Mouse (Mus musculus) neural tube, embryonic 13.5 days (tissue): ENCODE results near the gene Inpp5a. TPM values are rescaled to one million over a fixed set of nuclear protein-coding genes. Genes with fewer than 3 reads are reported as not detected.

Source experiments
- ATAC-seq: fragments of 200-750 bp; cut with Nextera tagmentation; 2 replicates; pipeline ENCODE4 v1.8.0; 2017; ENCODE audit warnings: low read depth, mild to moderate bottlenecking, moderate TSS enrichment, moderate library complexity
- H3K27ac ChIP-seq: fragments of 300-500 bp; sonication (generic); replicated peaks from 2 replicates; pipeline ENCODE4 v1.5.1; 2015; ENCODE audit warnings: moderate library complexity, mild to moderate bottlenecking, inconsistent platforms
- H3K27me3 ChIP-seq: fragments of 300-500 bp; sonication (generic); 2 replicates; pipeline ENCODE4 v1.6.1; 2015; ENCODE audit warnings: mild to moderate bottlenecking, inconsistent platforms
- H3K36me3 ChIP-seq: fragments of 300-500 bp; sonication (generic); 2 replicates; pipeline ENCODE4 v1.6.1; 2015; ENCODE audit warnings: mild to moderate bottlenecking, inconsistent platforms
- H3K4me1 ChIP-seq: fragments of 300-500 bp; sonication (generic); replicated peaks from 2 replicates; pipeline ENCODE4 v1.6.1; 2015; ENCODE audit warnings: inconsistent platforms
- H3K4me2 ChIP-seq: fragments of 300-500 bp; sonication (generic); 2 replicates; pipeline ENCODE4 v1.6.1; 2015; ENCODE audit warnings: inconsistent platforms, mild to moderate bottlenecking, moderate library complexity
- H3K4me3 ChIP-seq: fragments of 300-500 bp; sonication (generic); 2 replicates; pipeline ENCODE4 v1.5.1; 2015; ENCODE audit warnings: mild to moderate bottlenecking, inconsistent platforms
- H3K9ac ChIP-seq: fragments of 300-500 bp; sonication (generic); 2 replicates; pipeline ENCODE4 v1.6.1; 2015; ENCODE audit warnings: moderate library complexity, mild to moderate bottlenecking, inconsistent platforms
- H3K9me3 ChIP-seq: fragments of 300-500 bp; sonication (generic); 2 replicates; pipeline ENCODE4 v1.6.1; 2016; ENCODE audit warnings: inconsistent platforms
- WGBS: fragments of 180-500 bp; shearing (Covaris S2); methylation state at CpG from one replicate; pipeline ENCODE4 v1.1.7; 2015; 5-methylcytosine and 5-hydroxymethylcytosine counted together
- polyA plus RNA-seq: library from polyadenylated mRNA; unstranded; fragments of >200 nt; fragmentation: Nextera tagmentation; extraction: Ambion mirVana; gene quantifications from 2 replicates; pipeline ENCODE4 v1.2.1, GENCODE M21; 2015

Inpp5a gene
- 15.5 and 17.6 TPM in 2 replicates for polyA plus RNA-seq

DNA sequence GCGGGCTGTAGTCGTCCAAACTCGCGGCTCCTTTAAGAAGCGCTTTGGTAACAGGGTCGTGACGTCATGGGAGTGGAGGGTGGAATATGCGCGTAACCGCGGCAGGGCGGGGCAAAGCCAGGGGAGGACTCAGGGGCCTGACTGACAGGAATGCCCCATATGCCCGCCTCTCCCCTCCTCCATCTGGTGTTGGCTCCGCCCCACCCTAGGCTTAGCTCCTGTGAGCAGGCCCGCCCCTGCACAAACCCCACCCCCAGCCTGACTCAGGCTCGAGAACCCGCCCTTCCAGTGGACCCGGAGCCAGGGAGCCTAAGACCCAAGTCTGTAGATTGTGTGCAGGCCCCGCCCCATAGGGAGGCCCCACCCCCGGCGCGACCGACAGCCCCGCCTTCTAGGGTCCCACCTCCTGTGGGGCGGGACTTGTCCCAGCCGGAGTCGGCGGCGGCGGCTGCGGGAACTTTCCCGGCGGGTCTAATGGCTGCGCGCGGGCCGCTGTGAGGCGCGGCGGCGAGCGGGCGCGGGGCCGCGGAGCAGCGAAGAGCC lies at the start of gene Inpp5a:
Inpp5a (plus strand) TSS at position 440 of the 543 bp plus-strand sequence.
- H3K9ac ChIP-seq = peak within 1 kb of the TSS; percentile 93
- peak; percentile 97 for ATAC-seq

DNA sequence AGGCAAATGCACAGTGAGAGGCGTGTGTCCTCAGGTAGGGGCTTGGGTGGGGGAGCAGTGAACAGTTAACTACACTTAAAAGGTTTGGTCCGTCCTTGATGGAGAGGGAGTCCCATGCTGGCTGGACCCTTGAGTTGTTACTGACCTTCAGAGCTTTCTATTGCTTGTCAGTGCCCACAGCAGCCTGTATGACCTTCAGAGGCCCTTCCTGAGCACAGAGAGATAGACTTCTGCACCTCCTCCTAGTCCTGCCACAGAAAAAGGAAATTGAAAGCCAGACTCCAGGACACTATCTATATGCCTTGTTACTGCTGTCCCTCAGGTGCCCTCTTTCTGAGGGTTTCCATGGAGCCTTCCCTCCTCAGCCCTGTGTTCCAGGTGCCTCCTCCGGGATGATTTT lies 49.7 kb upstream of the Inpp5a start:
- no peaks in the 10 kb centered on the region for H3K27me3 ChIP-seq
- no peak overlapping the region for H3K27ac ChIP-seq
- no peaks in the 10 kb centered on the region for H3K36me3 ChIP-seq
- H3K4me1 ChIP-seq = no peaks in the 10 kb centered on the region; the same call in 1 of the 2 replicates
- WGBS = 82% methylated on average over 3 of the region's 3 CpGs
- H3K4me2 ChIP-seq = no peak overlapping the region
- no peak overlapping the region for H3K4me3 ChIP-seq
- no peak for ATAC-seq
- no peaks in the 10 kb centered on the region for H3K9me3 ChIP-seq
- H3K9ac ChIP-seq = no peak overlapping the region

More for the DNA sequence above, at the start of gene Inpp5a:
- 0% methylated on average over 37 of the region's 47 CpGs for WGBS
- Histone ChIP-seq H3K4me1 (peaks cover 56% of the 10 kb centered on the region), H3K9me3 (no peaks in the 10 kb centered on the region), H3K4me2 (peak within 1 kb of the TSS; percentile 82), H3K27me3 (no peaks in the 10 kb centered on the region), H3K27ac (peak within 1 kb of the TSS; percentile 83), H3K36me3 (no peaks in the 10 kb centered on the region), H3K4me3 (peak within 1 kb of the TSS; percentile 82)

DNA sequence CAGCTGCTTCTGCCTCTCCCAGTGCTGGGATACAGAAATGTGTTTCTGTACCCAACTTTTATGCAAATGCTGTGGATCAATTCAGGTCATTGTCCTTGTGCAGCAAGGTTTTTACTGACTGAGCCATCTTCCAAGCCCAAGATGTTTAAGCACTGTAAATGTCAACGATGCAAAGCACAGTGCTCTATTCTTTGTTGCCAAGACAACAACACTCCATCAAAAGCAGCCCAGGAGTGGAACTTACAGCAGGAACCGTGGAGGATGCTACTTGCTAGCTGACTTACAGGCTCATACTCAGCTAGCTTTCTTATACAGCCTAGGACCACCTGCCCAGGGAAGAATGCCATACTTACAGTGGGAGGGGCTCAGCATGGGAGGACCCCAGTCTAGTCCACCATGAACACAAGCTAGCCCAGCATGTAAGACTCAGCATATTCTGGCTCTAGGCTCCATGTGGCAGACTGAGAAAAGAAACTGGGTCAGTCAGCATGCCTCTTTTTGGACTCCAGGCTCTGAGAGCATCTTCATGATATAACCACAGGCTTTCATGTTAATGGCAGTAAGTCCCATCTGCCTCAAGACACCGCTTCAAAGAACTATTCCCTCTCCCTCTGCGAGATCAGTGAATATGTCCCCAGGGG lies 47.8 kb upstream of the Inpp5a start:
- Histone ChIP-seq H3K36me3 (no peaks in the 10 kb centered on the region), H3K27me3 (no peaks in the 10 kb centered on the region), H3K4me3 (no peak overlapping the region), H3K9ac (no peak overlapping the region), H3K27ac (no peak overlapping the region), H3K9me3 (no peaks in the 10 kb centered on the region), H3K4me2 (no peak overlapping the region), H3K4me1 (no peaks in the 10 kb centered on the region; the same call in 1 of the 2 replicates)
- ATAC-seq = no peak
- WGBS = 34% methylated on average over 4 of the region's 4 CpGs

DNA sequence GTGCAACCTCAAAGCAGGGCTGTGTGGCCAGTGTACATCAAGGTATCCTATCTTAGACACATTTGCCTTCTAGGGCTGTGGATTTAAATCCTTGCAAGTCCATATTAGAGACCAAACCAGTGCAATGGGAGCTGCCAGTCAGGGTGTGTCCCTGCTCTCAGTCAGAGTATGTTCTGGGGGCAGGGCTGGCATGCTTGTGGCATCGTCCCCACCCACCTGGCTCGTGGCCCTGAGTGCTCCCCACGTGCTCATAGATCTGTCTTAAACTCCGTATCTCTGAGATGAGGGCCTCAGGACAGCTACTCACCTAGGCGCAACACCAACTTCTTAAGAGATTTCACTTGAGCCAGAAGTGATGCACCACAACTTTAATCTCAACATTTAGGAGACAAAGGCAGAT lies 46.1 kb upstream of the Inpp5a start:
- WGBS = 81% methylated on average over 5 of the region's 5 CpGs
- H3K9me3 ChIP-seq = no peaks in the 10 kb centered on the region
- H3K27me3 ChIP-seq = no peaks in the 10 kb centered on the region
- H3K4me2 ChIP-seq = no peak overlapping the region
- no peak overlapping the region for H3K4me3 ChIP-seq
- no peak overlapping the region for H3K27ac ChIP-seq
- H3K4me1 ChIP-seq = peaks cover 6% of the 10 kb centered on the region; the same call in 1 of the 2 replicates
- no peaks in the 10 kb centered on the region for H3K36me3 ChIP-seq
- H3K9ac ChIP-seq = no peak overlapping the region
- ATAC-seq = no peak

DNA sequence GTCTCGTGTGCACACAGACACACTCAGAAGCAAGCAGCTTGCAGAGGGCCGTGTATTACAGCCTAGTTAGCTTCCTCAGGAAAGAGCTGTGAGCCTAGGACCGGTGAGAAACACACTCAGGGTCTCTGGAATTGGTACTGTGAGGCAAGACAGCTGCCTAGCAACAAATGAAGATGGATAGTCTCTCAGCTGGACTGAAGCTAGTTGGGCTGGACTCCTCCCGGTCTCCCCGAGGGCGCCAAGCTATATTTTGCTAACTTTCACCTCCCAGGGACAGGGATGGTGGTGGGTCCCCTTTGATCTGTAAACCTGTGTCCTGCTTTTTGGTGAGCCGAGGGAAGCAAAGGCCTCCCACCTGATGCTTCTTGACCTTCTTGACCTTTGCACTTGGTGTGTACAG lies 41.9 kb upstream of the Inpp5a start:
- Histone ChIP-seq H3K4me3 (no peak overlapping the region), H3K9ac (no peak overlapping the region), H3K9me3 (no peaks in the 10 kb centered on the region), H3K4me2 (no peak overlapping the region), H3K27ac (no peak overlapping the region), H3K27me3 (no peaks in the 10 kb centered on the region), H3K36me3 (no peaks in the 10 kb centered on the region), H3K4me1 (peaks cover 6% of the 10 kb centered on the region; the same call in 1 of the 2 replicates)
- no peak for ATAC-seq
- 12% methylated on average over 7 of the region's 7 CpGs for WGBS

DNA sequence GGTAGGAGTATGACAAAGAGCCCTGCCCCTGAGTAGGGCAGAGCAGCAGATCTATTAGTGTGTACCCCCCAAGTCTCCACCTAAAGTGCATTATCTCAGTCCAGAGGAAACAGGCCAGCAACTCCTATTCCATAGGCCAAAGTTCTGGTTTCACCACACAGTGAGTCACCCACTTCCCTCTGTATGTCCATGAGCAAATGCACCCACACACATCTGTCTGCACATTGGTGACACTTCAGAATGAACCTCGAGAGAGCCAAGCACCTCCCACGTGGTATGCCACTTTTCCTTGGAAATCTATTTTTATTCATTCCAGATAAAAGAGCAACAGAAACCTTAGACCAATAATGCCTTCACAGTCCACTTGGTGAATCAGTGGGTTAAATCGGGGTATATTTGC lies 38.3 kb upstream of the Inpp5a start:
- no peak overlapping the region for H3K27ac ChIP-seq
- no peak overlapping the region for H3K4me2 ChIP-seq
- 91% methylated on average over 3 of the region's 3 CpGs for whole genome bisulfite sequencing
- no peak overlapping the region for H3K9ac ChIP-seq
- no peaks in the 10 kb centered on the region for H3K36me3 ChIP-seq
- H3K4me1 ChIP-seq = peaks cover 6% of the 10 kb centered on the region; the same call in 1 of the 2 replicates
- H3K9me3 ChIP-seq = no peaks in the 10 kb centered on the region
- no peaks in the 10 kb centered on the region for H3K27me3 ChIP-seq
- ATAC-seq = no peak
- no peak overlapping the region for H3K4me3 ChIP-seq

DNA sequence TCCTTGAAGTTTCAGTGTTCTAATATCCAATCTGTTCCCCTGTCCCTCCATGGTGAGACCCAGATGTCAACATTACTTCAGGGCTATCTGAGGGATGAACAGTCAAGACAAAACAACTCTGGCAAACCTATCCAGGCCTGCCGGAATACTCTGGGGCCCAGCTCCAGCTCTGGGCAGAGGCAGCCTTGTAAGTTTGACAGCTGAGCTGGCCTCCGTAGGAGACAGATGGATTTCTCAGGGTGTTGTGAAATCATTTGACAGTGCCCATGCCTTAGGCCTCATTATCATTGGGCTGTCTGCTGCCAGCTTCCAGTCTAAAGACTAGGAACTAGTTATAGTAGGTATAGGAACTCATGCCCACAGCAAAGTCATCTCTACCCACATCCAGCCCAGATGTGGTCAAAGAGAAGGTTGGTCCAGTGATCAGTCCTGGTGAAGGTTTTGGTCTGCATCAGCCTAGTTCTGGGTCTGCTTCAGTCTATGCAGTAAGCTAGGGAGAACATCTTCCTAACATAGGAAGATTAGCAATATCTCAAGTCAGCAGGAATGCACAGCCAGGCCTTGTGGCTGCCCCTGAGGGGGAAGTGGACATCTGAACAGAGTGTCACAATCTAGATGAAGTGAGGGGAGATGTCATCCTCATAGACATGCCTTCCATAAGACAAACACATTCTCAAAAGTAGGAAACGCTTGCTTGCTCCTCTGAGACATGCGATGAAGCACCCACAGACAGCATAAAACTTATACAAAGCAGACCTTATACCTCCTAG lies 34.4 kb upstream of the Inpp5a start:
- 95% methylated on average over 4 of the region's 4 CpGs for WGBS
- Histone ChIP-seq H3K4me2 (no peak overlapping the region), H3K9ac (no peak overlapping the region), H3K9me3 (no peaks in the 10 kb centered on the region), H3K4me3 (no peak overlapping the region), H3K27me3 (no peaks in the 10 kb centered on the region), H3K27ac (no peak overlapping the region), H3K4me1 (no peaks in the 10 kb centered on the region), H3K36me3 (no peaks in the 10 kb centered on the region)
- ATAC-seq = no peak

DNA sequence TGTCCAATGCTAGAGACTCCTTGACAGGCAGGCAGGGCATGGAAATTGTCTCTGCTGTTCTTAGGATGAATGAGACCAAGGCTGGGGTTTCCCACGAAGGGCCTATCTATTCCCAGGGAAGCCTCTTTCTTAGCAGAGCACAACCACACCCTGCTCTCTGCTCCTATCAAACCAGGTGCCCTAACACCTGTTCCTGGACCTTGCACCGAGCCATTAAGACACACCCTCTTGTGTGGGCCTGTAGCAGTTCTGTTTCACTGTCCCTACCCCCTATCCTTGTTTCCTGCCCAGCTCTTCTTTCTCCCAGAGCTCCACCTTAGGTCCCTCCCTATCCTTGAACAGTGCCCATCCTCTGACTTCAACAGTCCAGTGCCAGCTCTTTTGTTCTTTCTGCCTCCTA lies 31.9 kb upstream of the Inpp5a start:
- H3K9me3 ChIP-seq = no peaks in the 10 kb centered on the region
- no peak overlapping the region for H3K4me2 ChIP-seq
- no peak overlapping the region for H3K4me3 ChIP-seq
- no peak overlapping the region for H3K9ac ChIP-seq
- H3K36me3 ChIP-seq = no peaks in the 10 kb centered on the region
- 0 out of 2 replicates have a peak, but pooled peaks cover under 1% of the 10 kb centered on the region for H3K4me1 ChIP-seq
- no peak overlapping the region for H3K27ac ChIP-seq
- H3K27me3 ChIP-seq = no peaks in the 10 kb centered on the region
- WGBS = 84% methylated on average over 2 of the region's 2 CpGs
- no peak for ATAC-seq

DNA sequence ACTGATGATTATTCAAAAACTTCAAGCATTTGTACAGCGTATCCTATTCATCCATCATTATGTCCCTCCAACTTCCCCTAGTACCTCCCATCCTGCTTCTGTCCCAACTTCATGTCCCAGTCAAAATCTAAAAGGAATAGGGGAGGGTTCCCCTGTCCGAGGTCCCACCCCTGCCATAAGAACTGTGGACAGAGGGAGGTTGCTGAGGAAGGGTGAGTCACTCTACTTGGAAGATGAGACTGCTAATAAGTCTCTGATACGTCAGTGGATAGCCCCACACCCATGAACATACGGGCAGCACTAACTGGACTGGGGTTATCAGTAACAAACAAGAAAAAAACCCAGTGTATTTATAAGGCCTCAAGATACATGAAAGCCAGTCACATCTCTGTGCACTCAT lies 29.0 kb upstream of the Inpp5a start:
- Histone ChIP-seq H3K4me3 (no peak overlapping the region), H3K36me3 (no peaks in the 10 kb centered on the region), H3K4me2 (no peak overlapping the region), H3K27ac (no peak overlapping the region), H3K9ac (no peak overlapping the region), H3K9me3 (no peaks in the 10 kb centered on the region), H3K27me3 (no peaks in the 10 kb centered on the region), H3K4me1 (peaks cover 29% of the 10 kb centered on the region)
- 84% methylated on average over 4 of the region's 4 CpGs for WGBS
- no peak for ATAC-seq

DNA sequence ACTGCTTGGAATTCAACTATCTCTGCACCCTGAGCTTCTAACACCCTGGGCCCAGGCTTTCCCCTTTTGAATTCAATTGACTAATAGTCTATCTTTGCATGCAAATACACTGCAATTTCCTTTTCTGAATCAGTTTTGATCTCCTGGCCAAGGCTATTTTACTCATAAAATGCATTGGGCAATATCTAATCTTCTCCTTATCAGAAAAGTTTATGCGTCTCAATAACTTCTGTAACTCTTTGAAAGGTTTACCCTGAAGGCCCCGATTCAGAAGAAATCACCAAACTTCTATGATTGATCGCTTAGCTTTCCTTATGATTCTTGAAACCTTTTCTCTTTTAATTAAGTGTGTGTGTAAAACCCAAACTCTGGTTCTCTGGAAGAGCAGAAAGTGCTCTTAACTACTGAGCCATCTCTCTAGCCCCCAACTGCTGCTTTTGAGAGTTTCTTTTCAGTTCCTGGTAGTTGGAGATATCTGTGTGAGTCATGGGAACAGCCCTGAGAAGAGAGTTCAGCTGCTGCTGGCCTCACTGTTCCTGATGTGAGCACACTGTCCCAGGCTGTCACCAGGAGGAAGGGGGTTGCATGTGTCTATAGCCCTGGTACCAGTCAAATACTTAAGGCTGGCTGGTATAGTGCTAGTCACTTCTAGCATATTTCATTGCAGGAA lies 27.9 kb upstream of the Inpp5a start:
- 95% methylated on average over 3 of the region's 3 CpGs for WGBS

DNA sequence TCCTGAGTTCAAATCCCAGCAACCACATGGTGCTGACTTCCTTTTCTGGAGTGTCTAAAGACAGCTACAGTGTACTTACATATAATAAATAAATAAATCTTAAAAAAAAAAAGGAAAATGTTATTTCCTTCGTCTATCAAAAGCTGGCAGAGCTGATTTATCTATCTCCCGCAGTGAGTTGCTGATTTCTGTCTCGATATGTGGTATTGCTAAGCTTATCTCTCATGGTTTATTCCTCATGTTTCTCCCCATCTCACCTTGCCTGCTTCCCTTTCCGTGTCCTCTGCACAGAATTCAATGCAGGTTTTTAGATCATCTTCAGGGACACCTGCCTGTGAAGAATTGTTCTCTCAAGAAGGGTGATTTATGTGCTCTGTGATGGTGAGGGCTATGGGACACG lies 27.1 kb upstream of the Inpp5a start:
- Histone ChIP-seq H3K9ac (no peak overlapping the region), H3K27ac (no peak overlapping the region), H3K4me1 (peaks cover 34% of the 10 kb centered on the region), H3K9me3 (no peaks in the 10 kb centered on the region), H3K4me2 (no peak overlapping the region), H3K36me3 (no peaks in the 10 kb centered on the region), H3K27me3 (no peaks in the 10 kb centered on the region), H3K4me3 (no peak overlapping the region)
- ATAC-seq = no peak
- WGBS = 85% methylated on average over 5 of the region's 5 CpGs

More for the DNA sequence above, 27.9 kb upstream of the Inpp5a start:
- Histone ChIP-seq H3K4me3 (no peak overlapping the region), H3K9me3 (no peaks in the 10 kb centered on the region), H3K36me3 (no peaks in the 10 kb centered on the region), H3K4me1 (peaks cover 34% of the 10 kb centered on the region), H3K27ac (no peak overlapping the region), H3K9ac (no peak overlapping the region), H3K4me2 (no peak overlapping the region), H3K27me3 (no peaks in the 10 kb centered on the region)
- no peak for ATAC-seq

DNA sequence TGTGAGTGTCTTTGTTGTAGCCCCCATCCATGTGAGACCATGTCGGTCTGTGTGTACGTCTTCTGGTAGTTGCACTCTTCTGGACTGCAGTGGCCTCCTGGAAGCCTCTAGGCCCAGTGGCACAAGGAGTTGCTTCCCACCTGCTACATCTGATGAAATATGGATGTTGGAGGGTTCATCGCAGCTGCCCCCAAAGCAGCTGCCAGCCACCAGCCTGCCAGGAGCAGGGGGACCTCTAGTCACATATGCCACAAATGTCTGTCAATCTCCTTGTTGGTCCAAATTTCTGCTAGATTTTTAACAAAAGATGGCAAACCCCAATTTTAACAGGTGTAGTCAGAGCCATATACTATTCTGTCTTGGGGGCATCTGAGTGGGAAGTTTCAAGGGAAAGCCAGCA lies 26.4 kb upstream of the Inpp5a start:
- Histone ChIP-seq H3K4me2 (no peak overlapping the region), H3K4me3 (no peak overlapping the region), H3K9me3 (no peaks in the 10 kb centered on the region), H3K27me3 (no peaks in the 10 kb centered on the region), H3K9ac (no peak overlapping the region), H3K27ac (no peak overlapping the region), H3K4me1 (peaks cover 34% of the 10 kb centered on the region), H3K36me3 (no peaks in the 10 kb centered on the region)
- no peak for ATAC-seq
- 65% methylated on average over 3 of the region's 3 CpGs for WGBS
